Mouse (Mus musculus) forebrain, embryonic 12.5 days (tissue): ENCODE data around the gene Katnbl1. TPM values are rescaled to one million over a fixed set of nuclear protein-coding genes. Genes with fewer than 3 reads are reported as not detected.
"Not testable (repeated sequence)": the region's sequence is repeated elsewhere in the genome, so short reads cannot be mapped to it uniquely, and the experiment has no call there.

ENCODE experiments used
- ATAC-seq: fragments of 200-750 bp; cut with Nextera tagmentation; 2 replicates; pipeline ENCODE4 v1.8.0; 2017; ENCODE audit warnings: moderate TSS enrichment; ENCODE audit not compliant: low FRiP score
- H3K27ac ChIP-seq: fragments of 300-500 bp; sonication (generic); 2 replicates; pipeline ENCODE4 v1.5.1; 2016; ENCODE audit warnings: mild to moderate bottlenecking
- H3K27me3 ChIP-seq: fragments of 300-500 bp; sonication (generic); 2 replicates; pipeline ENCODE4 v1.6.1; 2016; ENCODE audit warnings: mild to moderate bottlenecking
- H3K36me3 ChIP-seq: fragments of 300-500 bp; sonication (generic); replicated peaks from 2 replicates; pipeline ENCODE4 v1.6.1; 2016; ENCODE audit warnings: mild to moderate bottlenecking
- H3K4me1 ChIP-seq: fragments of 300-500 bp; sonication (generic); 2 replicates; pipeline ENCODE4 v1.6.1; 2016
- H3K4me2 ChIP-seq: fragments of 300-500 bp; sonication (generic); 2 replicates; pipeline ENCODE4 v1.6.1; 2016; ENCODE audit warnings: mild to moderate bottlenecking, moderate library complexity
- H3K4me3 ChIP-seq: fragments of 300-500 bp; sonication (generic); replicated peaks from 2 replicates; pipeline ENCODE4 v1.5.1; 2016; ENCODE audit warnings: mild to moderate bottlenecking
- H3K9ac ChIP-seq: fragments of 300-500 bp; sonication (generic); 2 replicates; pipeline ENCODE4 v1.6.1; 2016; ENCODE audit warnings: mild to moderate bottlenecking
- H3K9me3 ChIP-seq: fragments of 300-500 bp; sonication (generic); 2 replicates; pipeline ENCODE4 v1.6.1; 2016
- WGBS: fragments of 180-500 bp; shearing (Covaris S2); methylation state at CpG from one replicate; pipeline ENCODE4 v1.1.7; 2016; 5-methylcytosine and 5-hydroxymethylcytosine counted together
- polyA plus RNA-seq: library from polyadenylated mRNA; unstranded; fragments of >200 nt; fragmentation: Nextera tagmentation; extraction: Ambion mirVana; gene quantifications from 2 replicates; pipeline ENCODE4 v1.2.1, GENCODE M21; 2016

The Katnbl1 gene
- polyA plus RNA-seq, 1 experiment from 2014 or later, result 48.6 TPM

DNA sequence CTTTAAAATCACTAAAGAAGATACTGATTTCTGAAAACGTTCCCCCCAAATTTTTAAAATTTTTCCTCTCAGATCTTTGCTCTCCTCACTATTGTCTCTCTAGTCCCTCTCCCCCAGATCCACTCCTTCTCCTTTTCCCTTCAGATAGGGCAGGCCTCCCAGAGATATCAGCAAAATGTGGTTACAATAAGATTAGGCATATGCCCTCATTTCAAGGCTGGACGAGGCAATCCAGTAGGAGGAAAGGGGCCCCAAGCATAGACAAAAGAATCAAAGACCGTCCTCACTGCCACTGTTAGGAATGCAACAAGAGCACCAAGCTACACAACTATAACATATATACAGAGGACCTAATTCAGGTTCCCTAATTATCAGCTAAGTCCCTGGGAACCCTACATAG lies 46.3 kb downstream of the Katnbl1 start:
- no peak for ATAC-seq
- Histone ChIP-seq H3K4me3 (no peak overlapping the region), H3K9ac (no peak overlapping the region), H3K36me3 (no peaks in the 10 kb centered on the region), H3K9me3 (no peaks in the 10 kb centered on the region), H3K27me3 (no peaks in the 10 kb centered on the region), H3K27ac (no peak overlapping the region), H3K4me2 (no peak overlapping the region), H3K4me1 (no peaks in the 10 kb centered on the region)
- WGBS, result 66% methylated on average over 3 of the region's 3 CpGs

DNA sequence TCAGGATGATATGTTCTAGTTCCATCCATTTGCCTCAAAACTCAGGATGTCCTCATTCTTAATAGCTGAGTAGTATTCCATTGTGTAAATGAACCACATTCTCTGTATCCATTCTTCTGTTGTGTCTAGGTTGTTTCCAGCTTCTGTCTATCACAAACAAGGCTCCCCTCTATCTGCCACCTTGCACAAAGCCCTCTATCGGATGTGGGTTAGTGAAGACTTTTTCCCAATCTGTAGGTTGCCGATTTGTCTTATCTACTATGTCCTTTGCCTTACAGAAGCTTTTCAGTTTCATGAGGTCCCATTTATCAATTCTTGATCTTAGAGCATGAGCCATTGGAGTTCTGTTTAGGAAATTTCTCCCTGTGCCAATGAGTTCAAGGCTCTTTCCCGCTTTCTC lies 49.5 kb downstream of the Katnbl1 start:
- H3K9ac ChIP-seq, H3K36me3 ChIP-seq, H3K27ac ChIP-seq, H3K27me3 ChIP-seq, H3K4me2 ChIP-seq, H3K9me3 ChIP-seq, H3K4me1 ChIP-seq, H3K4me3 ChIP-seq, ATAC-seq: not testable (repeated sequence)
- 91% methylated on average over 3 of the region's 3 CpGs for WGBS

DNA sequence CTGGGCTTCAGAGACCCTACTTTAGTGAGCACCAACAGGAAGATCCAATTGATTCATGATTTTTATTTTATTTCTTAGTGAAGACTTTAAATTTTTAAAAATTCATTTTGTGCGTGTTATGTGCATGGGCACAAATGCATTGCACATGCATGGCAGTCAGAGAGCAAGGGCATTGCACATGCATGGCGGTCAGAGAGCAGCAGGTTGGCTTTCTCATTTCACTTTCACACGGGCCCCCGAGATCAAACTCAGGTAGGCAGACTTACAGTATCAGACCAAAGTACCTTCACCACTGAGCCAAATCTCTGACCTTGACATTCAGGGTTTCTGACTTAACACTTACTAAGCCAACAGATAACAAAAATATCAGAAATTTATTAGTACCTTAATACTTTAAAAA lies 50.7 kb downstream of the Katnbl1 start:
- WGBS, result 86% methylated on average over 4 of the region's 4 CpGs
- H3K9ac ChIP-seq, result no peak overlapping the region
- no peaks in the 10 kb centered on the region for H3K36me3 ChIP-seq
- H3K9me3 ChIP-seq, result no peaks in the 10 kb centered on the region
- H3K27ac ChIP-seq, result no peak overlapping the region
- no peaks in the 10 kb centered on the region for H3K27me3 ChIP-seq
- no peaks in the 10 kb centered on the region for H3K4me1 ChIP-seq
- no peak for ATAC-seq
- no peak overlapping the region for H3K4me3 ChIP-seq
- H3K4me2 ChIP-seq, result no peak overlapping the region

DNA sequence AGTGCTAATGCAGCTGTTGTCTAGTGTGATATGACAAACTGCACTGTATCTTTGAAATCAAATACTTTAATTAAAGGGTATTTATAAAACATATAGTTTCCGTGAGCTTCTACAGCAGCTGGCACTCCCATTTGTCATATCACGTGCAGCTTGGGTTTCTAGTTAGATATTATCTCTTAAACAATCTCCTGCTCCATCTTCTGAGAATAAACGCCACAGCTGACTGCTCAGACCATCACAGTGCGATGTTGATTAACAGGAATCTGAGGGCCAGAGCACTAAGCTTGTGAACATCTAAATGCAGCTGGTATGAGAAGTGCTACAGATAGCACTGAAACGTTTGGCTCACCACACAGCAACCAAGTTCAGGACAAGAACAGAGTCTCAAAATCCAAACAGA lies 51.4 kb downstream of the Katnbl1 start:
- ATAC-seq, result no peak
- Histone ChIP-seq H3K27ac (no peak overlapping the region), H3K9ac (no peak overlapping the region), H3K4me3 (no peak overlapping the region), H3K9me3 (no peaks in the 10 kb centered on the region), H3K36me3 (no peaks in the 10 kb centered on the region), H3K27me3 (no peaks in the 10 kb centered on the region), H3K4me1 (no peaks in the 10 kb centered on the region), H3K4me2 (no peak overlapping the region)
- 82% methylated on average over 5 of the region's 5 CpGs for WGBS

DNA sequence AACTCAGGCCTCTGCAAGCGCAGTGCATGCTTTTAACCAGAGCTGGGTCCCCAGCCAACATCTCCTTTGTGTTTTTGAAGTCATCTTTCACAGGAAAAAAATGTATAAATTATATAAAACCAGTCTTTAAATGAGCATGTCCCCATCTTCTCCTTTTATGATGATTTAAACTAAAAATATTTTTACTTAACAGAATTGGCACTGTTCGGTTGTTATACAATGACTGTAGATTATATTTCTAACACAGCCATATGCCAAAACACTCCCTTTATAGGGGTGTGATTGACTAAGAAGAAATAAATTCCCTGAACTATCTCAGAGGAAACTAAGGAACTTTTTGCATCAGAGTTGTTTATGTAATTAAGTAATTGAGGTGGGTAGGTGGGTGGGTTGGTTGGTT lies 53.5 kb downstream of the Katnbl1 start:
- no peak for ATAC-seq
- no peaks in the 10 kb centered on the region for H3K9me3 ChIP-seq

DNA sequence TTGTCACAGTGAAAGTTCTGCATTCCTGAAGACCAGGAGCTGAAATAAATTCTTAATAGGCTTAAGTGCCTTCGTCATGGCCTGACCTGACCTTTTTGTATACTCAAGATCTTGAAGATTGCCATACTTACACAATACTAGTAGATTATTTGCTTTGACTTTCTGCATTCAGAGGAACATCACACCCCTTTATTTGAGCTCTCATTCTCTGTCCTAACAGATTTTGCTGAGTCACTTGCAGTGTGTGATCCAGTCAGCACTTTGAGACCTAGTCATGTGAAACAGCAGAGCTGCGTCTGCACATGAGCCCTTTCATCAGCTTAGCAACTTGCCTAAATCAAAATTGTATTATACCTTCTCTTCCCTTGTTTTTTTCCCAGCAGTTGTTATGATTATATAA lies 54.3 kb downstream of the Katnbl1 start:
- Histone ChIP-seq H3K4me2 (no peak overlapping the region), H3K27ac (no peak overlapping the region), H3K27me3 (no peaks in the 10 kb centered on the region), H3K4me3 (no peak overlapping the region), H3K36me3 (no peaks in the 10 kb centered on the region), H3K9ac (no peak overlapping the region), H3K4me1 (no peaks in the 10 kb centered on the region), H3K9me3 (no peaks in the 10 kb centered on the region)
- no peak for ATAC-seq
- 77% methylated on average over 2 of the region's 2 CpGs for WGBS

More for the DNA sequence above, 53.5 kb downstream of the Katnbl1 start:
- Histone ChIP-seq H3K4me2 (no peak overlapping the region), H3K27me3 (no peaks in the 10 kb centered on the region), H3K9ac (no peak overlapping the region), H3K4me1 (no peaks in the 10 kb centered on the region), H3K27ac (no peak overlapping the region), H3K36me3 (no peaks in the 10 kb centered on the region), H3K4me3 (no peak overlapping the region)
- whole genome bisulfite sequencing, result 90% methylated on average over 2 of the region's 2 CpGs

DNA sequence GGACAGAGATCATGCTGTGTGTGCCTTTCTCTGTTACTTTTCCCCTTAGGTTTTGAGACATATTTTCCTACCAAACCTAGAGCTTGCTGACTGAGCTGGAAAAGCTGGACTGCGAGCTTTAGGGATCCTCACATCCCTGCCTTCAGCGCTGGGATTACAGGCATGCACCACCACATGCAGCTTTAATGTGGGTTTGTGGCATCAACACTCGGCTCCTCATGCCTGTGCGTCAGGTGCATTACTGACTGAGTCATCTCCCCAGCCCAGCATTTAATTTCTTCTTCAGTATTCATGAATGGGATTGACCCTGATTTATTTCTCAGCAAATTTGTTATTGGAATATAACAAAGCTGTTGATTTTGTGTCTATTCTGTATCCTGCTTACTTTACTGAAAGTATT lies 57.3 kb downstream of the Katnbl1 start:
- no peak overlapping the region for H3K27ac ChIP-seq
- WGBS, result 84% methylated on average over 4 of the region's 4 CpGs
- no peaks in the 10 kb centered on the region for H3K27me3 ChIP-seq
- H3K4me2 ChIP-seq, result no peak overlapping the region
- H3K36me3 ChIP-seq, result no peaks in the 10 kb centered on the region
- ATAC-seq, result no peak
- H3K9ac ChIP-seq, result no peak overlapping the region
- H3K9me3 ChIP-seq, result no peaks in the 10 kb centered on the region
- no peak overlapping the region for H3K4me3 ChIP-seq
- no peaks in the 10 kb centered on the region for H3K4me1 ChIP-seq

DNA sequence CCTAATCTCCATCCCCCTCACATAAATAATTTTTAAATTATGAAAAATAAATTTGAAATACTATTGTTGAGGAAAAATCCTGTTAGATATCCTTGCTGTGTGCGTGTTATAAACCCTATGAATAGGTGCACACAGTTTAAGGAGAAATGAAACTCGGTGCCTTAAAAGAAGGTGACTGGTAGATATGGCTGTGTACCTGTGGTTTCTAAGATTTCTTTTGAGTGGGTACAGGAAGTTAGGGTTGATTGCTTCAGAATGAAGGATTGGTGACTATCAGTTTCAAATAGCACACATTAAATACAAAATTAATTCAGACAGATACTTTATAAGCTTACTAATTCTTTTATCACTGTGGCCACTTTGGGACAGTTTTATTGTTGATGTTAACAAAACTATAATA lies 58.6 kb downstream of the Katnbl1 start:
- ATAC-seq, result no peak
- Histone ChIP-seq H3K9me3 (no peaks in the 10 kb centered on the region), H3K4me1 (no peaks in the 10 kb centered on the region), H3K4me2 (no peak overlapping the region), H3K27ac (no peak overlapping the region), H3K9ac (no peak overlapping the region), H3K36me3 (no peaks in the 10 kb centered on the region), H3K4me3 (no peak overlapping the region), H3K27me3 (no peaks in the 10 kb centered on the region)
- WGBS, result 95% methylated on average over 2 of the region's 2 CpGs

DNA sequence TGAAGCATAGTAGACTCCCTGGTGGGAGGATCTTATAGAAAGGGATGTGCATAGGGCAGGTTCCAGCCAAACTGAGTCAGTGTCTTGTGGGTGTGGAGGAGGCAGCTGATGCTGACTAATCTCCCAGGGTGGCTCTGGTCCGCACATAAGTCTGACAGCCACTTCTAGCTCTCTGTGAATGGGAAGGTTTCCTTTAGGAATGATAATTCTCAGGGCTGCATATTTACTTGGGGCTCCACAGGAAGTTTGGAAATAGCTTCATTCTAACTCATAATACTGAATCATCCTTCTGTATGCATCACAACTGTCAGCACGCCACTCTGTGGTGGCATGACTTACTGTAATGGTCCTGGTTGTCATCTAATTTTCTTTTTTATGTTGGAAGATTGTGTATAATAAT lies 64.5 kb downstream of the Katnbl1 start:
- ATAC-seq, result no peak
- Histone ChIP-seq H3K4me1 (no peaks in the 10 kb centered on the region), H3K27me3 (no peaks in the 10 kb centered on the region), H3K27ac (no peak overlapping the region), H3K9me3 (no peaks in the 10 kb centered on the region), H3K4me3 (no peak overlapping the region), H3K36me3 (no peaks in the 10 kb centered on the region), H3K4me2 (no peak overlapping the region), H3K9ac (no peak overlapping the region)
- 78% methylated on average over 2 of the region's 2 CpGs for WGBS

DNA sequence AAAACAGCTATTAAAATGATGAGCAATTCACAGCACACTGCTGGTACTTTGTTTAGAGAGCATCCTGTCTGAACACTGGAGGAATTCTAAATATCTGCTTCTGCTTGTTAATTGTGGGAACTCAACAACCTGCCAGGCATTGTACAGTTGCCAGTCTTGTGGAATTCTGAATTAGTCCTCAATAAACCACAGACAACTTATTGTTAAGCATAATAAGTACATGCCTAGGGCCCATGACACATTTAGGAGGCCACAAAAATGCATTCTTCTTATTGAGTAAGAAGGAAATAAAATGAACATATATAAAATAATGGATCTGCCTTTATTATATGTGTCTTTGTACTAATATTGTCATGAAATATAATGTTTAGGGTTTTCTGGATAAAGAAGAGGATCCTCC lies 66.5 kb downstream of the Katnbl1 start:
- Histone ChIP-seq H3K4me3 (no peak overlapping the region), H3K4me2 (no peak overlapping the region), H3K4me1 (no peaks in the 10 kb centered on the region), H3K9me3 (no peaks in the 10 kb centered on the region), H3K36me3 (no peaks in the 10 kb centered on the region), H3K27ac (no peak overlapping the region), H3K9ac (no peak overlapping the region), H3K27me3 (no peaks in the 10 kb centered on the region)
- ATAC-seq, result no peak

DNA sequence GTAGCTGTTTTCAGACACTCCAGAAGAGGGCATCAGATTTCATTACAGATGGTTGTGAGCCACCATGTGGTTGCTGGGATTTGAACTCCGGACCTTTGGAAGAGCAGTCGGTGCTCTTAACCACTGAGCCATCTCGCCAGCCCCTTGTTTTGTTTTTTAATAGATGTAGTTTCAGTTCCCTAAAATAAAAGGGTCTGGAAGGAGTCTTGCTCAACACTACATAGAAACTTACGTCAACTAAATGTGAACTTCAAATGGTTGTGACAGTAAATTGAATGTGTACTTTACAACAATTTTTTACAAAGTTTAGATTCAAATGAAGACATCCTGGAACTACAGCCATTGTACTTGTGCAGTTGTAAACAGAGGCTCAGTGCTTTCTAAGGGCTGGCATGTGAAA lies 69.0 kb downstream of the Katnbl1 start:
- H3K4me1 ChIP-seq, H3K36me3 ChIP-seq, H3K4me2 ChIP-seq, H3K9me3 ChIP-seq, H3K27ac ChIP-seq, ATAC-seq, H3K4me3 ChIP-seq, H3K9ac ChIP-seq, H3K27me3 ChIP-seq: not testable (repeated sequence)
- WGBS, result 70% methylated on average over 4 of the region's 4 CpGs

DNA sequence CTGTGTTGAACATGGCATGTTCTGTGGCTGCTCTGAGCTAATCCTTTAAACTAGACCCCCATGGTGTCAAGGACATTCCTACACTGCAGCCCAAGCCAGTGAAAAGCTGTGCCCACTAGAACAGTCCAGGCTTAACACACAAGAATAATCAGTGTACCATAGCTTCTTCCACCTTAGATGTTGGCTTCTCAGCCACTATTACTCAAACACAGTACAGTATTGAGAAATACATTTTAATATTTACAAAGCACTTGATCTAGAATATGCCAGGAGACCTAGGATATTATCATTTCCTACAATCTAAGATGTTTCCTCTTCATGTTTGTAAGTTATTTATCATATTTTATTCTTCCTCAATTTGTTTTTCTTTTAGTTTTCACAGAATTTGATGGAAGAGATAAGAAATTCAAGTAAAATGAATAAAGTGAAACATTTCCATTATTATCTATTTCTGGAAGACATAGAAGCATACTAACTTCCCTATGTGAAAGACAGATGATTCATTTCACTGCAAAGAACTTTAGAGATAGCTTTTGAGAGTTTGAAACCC lies 69.6 kb downstream of the Katnbl1 start:
- no peak overlapping the region for H3K4me3 ChIP-seq

DNA sequence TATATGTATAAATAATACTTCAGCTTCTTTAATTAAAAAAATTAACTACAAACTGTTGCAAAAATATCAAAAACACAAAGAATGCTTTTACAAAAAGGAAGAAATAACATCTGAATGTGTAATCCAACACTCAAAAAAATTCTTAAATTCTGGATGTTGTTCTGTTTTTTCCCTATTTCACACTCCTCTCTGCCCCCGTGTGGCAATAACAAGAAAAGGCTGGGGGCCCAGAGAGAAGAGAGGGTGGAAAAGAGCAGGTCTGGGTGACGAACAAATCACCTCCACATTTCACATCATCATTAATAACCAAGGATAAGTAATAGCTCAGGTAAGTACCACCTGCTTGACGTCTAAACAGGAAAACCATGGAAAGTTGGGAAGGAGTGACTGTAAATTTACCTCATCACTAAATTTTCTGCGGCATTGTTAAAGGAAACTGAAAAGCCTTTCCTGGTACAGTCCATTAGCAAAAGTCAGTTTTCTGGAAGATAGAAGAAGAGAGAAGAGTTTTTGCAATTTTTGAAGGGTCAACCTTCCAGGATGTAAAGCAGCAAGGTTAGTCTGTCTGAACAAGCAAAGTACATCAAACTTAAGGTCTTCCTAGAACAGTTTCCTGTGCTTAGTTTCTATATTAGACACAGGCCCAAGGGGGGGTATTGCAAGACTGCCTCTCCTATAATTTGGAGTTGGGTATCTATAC lies 70.7 kb downstream of the Katnbl1 start:
- 38% methylated on average over 4 of the region's 4 CpGs for WGBS

More for the DNA sequence above, 69.6 kb downstream of the Katnbl1 start:
- no peaks in the 10 kb centered on the region for H3K9me3 ChIP-seq
- no peak overlapping the region for H3K4me2 ChIP-seq
- H3K27me3 ChIP-seq, result no peaks in the 10 kb centered on the region
- H3K27ac ChIP-seq, result no peak overlapping the region
- ATAC-seq, result no peak
- no peaks in the 10 kb centered on the region for H3K36me3 ChIP-seq
- no peak overlapping the region for H3K9ac ChIP-seq
- H3K4me1 ChIP-seq, result no peaks in the 10 kb centered on the region

More for the DNA sequence above, 70.7 kb downstream of the Katnbl1 start:
- no peak overlapping the region for H3K4me2 ChIP-seq
- no peaks in the 10 kb centered on the region for H3K9me3 ChIP-seq
- no peak overlapping the region for H3K4me3 ChIP-seq
- H3K4me1 ChIP-seq, result no peaks in the 10 kb centered on the region
- no peak for ATAC-seq
- no peaks in the 10 kb centered on the region for H3K27me3 ChIP-seq
- H3K27ac ChIP-seq, result no peak overlapping the region
- H3K36me3 ChIP-seq, result no peaks in the 10 kb centered on the region
- no peak overlapping the region for H3K9ac ChIP-seq
